Mouse (Mus musculus) testis, adult 2 months (tissue): ENCODE data around the gene Eif2b4. TPM values are rescaled to one million over a fixed set of nuclear protein-coding genes. Genes with fewer than 3 reads are reported as not detected.

Experiments used
- H3K27ac ChIP-seq: fragments of 200-500 bp; 2 replicates; pipeline ENCODE4 v1.5.1; 2012; ENCODE audit warnings: low read depth, low read length; ENCODE audit not compliant: control insufficient read depth, insufficient read depth
- H3K27me3 ChIP-seq: fragments of 200-500 bp; 2 replicates; pipeline ENCODE4 v1.6.1; 2012; ENCODE audit warnings: mild to moderate bottlenecking, low read length, moderate library complexity; ENCODE audit not compliant: control insufficient read depth, insufficient read depth
- H3K36me3 ChIP-seq: fragments of 200-500 bp; 2 replicates; pipeline ENCODE4 v1.6.1; 2012; ENCODE audit warnings: mild to moderate bottlenecking, low read length; ENCODE audit not compliant: control insufficient read depth, insufficient read depth
- H3K4me1 ChIP-seq: fragments of 200-500 bp; 2 replicates; pipeline ENCODE4 v1.6.1; 2012; ENCODE audit warnings: low read length; ENCODE audit not compliant: control insufficient read depth, insufficient read depth
- H3K4me3 ChIP-seq: fragments of 200-500 bp; 2 replicates; pipeline ENCODE4 v1.5.1; 2012; ENCODE audit warnings: low read depth, mild to moderate bottlenecking, low read length, moderate library complexity, mixed read lengths; ENCODE audit not compliant: control insufficient read depth
- CTCF ChIP-seq: fragments of 200-500 bp; IDR thresholded peaks from 2 replicates; pipeline ENCODE4 v1.5.1; 2012; ENCODE audit warnings: low read depth, mild to moderate bottlenecking, inconsistent platforms, low read length, moderate library complexity; ENCODE audit not compliant: control insufficient read depth, insufficient read depth, insufficient replicate concordance
- POLR2A ChIP-seq: fragments of 200-500 bp; IDR thresholded peaks from 2 replicates; pipeline ENCODE4 v1.6.1; 2012; ENCODE audit warnings: low read depth, mild to moderate bottlenecking, inconsistent platforms, low read length, moderate library complexity; ENCODE audit not compliant: control insufficient read depth
- polyA plus RNA-seq: library from polyadenylated mRNA; depleted of rRNA; stranded (reverse); fragments of >200 nt; gene quantifications from 2 replicates; pipeline ENCODE4 v1.2.3, GENCODE M21; 2012

Gene Eif2b4
- polyA plus RNA-seq, 1 experiment = 107 TPM

DNA sequence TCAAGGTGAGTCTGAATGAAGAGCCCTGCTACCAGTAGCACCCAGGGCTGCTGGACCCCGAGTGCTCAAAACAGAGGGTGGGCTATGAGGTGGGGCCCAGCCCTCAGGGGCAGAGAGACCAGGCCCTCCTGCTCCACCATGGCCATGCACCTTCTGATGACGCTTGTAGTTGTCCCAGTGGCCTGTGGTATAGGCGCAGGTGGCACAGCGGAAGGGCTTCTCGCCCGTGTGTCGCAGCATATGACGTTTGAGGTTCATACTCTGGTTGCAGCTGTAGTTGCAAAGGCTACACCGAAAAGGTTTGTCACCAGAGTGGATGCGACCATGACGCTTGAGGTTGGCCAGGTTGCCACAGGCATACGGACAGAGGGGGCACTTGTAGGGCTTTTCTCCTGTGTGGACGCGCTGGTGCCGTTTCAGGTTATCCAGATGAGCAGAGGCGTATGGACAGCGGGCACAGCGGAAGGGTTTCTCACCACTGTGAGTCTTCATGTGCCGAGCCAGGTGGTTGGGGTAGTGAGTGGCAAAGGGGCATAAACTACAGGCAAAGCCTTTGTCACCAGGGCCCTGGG lies 6.2 kb upstream of the Eif2b4 start:
- Histone ChIP-seq H3K27me3 (no peaks in the 10 kb centered on the region), H3K27ac (no peak overlapping the region), H3K4me3 (no peak overlapping the region), H3K4me1 (peaks cover 6% of the 10 kb centered on the region), H3K36me3 (no peaks in the 10 kb centered on the region; the same call in none of the 2 replicates)
- TF ChIP-seq POLR2A (no peak), CTCF (no peak)

DNA sequence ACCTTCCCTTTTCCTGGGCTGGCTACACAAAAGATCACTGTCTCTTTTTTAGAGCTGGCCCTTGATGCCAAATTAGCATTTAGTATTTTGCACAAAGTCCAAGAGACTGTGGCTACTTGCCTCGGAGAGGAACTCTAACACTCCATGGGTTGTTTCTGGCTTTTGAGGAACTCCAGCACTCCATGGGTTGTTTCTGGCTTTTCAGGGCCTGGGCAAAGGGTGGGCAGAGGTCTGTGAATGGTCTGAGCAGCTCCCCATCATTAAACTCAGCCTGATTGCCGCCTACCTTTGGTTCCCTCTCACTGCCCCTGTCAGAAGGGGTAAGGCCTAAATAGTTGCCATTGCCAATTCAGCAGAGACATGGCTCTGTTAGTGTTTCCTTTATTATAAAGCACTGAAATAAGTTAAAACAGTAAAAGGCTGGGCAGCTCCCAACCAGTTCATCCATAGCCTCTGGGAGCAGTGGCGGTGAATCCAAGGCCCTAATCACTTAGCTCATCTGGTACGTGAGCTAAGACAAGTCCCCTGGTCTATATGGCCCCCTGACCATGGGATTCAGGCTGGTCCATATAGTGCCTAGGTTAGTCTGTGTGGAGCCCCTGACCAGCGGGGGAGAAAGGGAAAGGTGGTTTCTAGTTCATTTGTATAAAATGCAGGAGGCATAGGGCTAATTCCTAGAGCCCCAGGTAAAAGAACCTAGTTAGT lies 5.5 kb upstream of the Eif2b4 start:
- no peaks in the 10 kb centered on the region; the same call in none of the 2 replicates for H3K36me3 ChIP-seq
- no peak for TF ChIP-seq POLR2A
- TF ChIP-seq CTCF = no peak
- H3K27ac ChIP-seq = no peak overlapping the region
- peaks cover 7% of the 10 kb centered on the region for H3K4me1 ChIP-seq
- no peaks in the 10 kb centered on the region for H3K27me3 ChIP-seq
- no peak overlapping the region for H3K4me3 ChIP-seq

DNA sequence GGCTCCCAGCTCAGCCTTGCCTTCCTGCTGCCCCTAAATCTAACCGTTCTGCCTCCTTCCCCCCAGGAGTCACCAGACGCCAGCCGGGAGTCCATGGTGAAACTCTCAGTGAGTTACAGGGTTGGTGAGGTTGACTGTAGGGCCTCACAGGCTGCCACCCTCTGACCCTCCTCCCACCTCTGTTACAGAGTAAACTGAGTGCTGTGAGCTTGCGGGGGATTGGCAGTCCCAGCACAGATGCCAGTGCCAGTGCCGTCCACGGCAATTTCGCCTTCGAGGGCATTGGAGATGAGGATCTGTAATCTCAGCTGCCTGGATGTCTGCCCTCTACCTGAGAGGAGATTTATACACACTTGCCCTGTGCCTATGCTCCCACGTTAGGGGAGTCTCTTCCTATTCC lies 4.9 kb upstream of the Eif2b4 start:
- Histone ChIP-seq H3K4me1 (peaks cover 9% of the 10 kb centered on the region), H3K36me3 (no peaks in the 10 kb centered on the region; the same call in none of the 2 replicates), H3K27ac (no peak overlapping the region), H3K27me3 (no peaks in the 10 kb centered on the region), H3K4me3 (no peak overlapping the region)
- TF ChIP-seq POLR2A (no peak), CTCF (no peak)

DNA sequence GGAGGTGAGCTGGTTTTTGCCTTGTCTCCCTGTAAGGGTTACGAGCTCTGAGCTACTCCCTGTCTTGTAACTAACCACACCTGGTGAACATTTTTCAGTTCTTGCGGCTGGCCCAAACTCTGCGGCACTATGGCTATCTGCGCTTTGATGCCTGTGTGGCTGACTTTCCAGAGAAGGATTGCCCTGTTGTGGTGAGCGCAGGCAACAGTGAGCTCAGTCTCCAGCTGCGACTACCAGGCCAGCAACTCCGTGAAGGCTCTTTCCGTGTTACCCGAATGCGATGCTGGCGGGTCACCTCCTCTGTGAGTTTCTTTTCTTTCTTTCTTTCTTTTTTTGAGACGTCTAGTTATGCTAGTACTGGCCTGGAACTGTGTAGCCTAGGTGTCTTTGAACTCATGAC lies 3.8 kb upstream of the Eif2b4 start:
- peaks cover 7% of the 10 kb centered on the region for H3K4me1 ChIP-seq
- TF ChIP-seq POLR2A (no peak), CTCF (no peak)
- no peak overlapping the region for H3K27ac ChIP-seq
- no peaks in the 10 kb centered on the region for H3K27me3 ChIP-seq
- no peak overlapping the region for H3K4me3 ChIP-seq
- no peaks in the 10 kb centered on the region; the same call in none of the 2 replicates for H3K36me3 ChIP-seq

DNA sequence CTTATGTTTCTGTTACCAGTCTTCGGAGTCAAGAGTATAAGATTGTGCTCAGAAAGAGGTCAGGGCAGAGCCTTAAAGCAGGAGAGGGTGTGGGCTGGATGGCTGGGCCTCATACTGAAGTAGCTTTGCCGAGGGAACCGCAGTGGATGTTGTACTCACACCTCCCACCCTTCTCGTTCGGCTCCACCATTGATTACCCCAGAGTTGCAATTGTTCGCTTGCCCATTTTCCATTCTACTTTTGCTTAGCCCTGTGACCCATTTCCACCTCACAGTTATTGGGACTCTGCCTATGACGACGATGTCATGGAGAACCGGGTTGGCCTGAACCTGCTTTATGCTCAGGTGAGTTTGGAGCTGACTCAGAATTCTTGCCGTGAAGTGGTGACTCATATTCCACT lies 3.0 kb upstream of the Eif2b4 start:
- H3K27ac ChIP-seq = no peak overlapping the region
- no peaks in the 10 kb centered on the region; the same call in none of the 2 replicates for H3K36me3 ChIP-seq
- no peak for TF ChIP-seq CTCF
- no peak for TF ChIP-seq POLR2A
- no peak overlapping the region for H3K4me3 ChIP-seq
- H3K4me1 ChIP-seq = peaks cover 6% of the 10 kb centered on the region
- H3K27me3 ChIP-seq = no peaks in the 10 kb centered on the region

DNA sequence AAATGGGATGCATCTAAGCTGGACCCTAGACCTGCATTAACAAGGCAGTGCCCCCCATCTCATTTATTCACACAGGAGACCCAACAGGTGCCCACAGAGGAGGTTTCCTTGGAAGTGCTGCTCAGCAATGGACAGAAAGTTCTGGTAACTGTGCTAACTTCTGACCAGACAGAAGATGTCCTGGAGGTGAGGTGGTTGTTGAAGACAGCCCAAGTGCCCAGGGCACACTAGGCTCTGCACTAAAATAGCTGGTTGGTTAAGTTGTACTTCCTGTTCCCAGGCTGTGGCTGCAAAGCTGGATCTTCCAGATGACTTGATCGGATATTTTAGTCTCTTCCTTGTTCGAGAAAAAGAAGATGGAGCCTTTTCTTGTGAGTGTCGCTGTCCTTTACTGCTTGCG lies 2.4 kb upstream of the Eif2b4 start:
- TF ChIP-seq CTCF (no peak), POLR2A (no peak)
- Histone ChIP-seq H3K27me3 (no peaks in the 10 kb centered on the region), H3K4me1 (peaks cover 6% of the 10 kb centered on the region)

More for the DNA sequence above, 2.4 kb upstream of the Eif2b4 start:
- Histone ChIP-seq H3K36me3 (no peaks in the 10 kb centered on the region; the same call in none of the 2 replicates), H3K27ac (no peak overlapping the region), H3K4me3 (no peak overlapping the region)
